Mouse (Mus musculus) cerebellum, adult 2 months (tissue): ENCODE measurements at regions not wholly inside any gene's neighbourhood (a gene's known extent, or its start where the extent isn't known, plus 50 kb on each side); places are given as distances from the start of the nearest gene placed in this dataset.

Experiments
- CTCF ChIP-seq: fragments of 200-500 bp; IDR thresholded peaks from 2 replicates; pipeline ENCODE4 v1.5.1; 2011; ENCODE audit warnings: low read depth, mild to moderate bottlenecking, control low read depth, low read length, moderate library complexity, borderline replicate concordance; ENCODE audit not compliant: insufficient read depth
- POLR2A ChIP-seq: fragments of 200-500 bp; IDR thresholded peaks from 2 replicates; pipeline ENCODE4 v1.6.1; 2011; ENCODE audit warnings: low read length, control low read depth, borderline replicate concordance; ENCODE audit not compliant: insufficient read depth

DNA sequence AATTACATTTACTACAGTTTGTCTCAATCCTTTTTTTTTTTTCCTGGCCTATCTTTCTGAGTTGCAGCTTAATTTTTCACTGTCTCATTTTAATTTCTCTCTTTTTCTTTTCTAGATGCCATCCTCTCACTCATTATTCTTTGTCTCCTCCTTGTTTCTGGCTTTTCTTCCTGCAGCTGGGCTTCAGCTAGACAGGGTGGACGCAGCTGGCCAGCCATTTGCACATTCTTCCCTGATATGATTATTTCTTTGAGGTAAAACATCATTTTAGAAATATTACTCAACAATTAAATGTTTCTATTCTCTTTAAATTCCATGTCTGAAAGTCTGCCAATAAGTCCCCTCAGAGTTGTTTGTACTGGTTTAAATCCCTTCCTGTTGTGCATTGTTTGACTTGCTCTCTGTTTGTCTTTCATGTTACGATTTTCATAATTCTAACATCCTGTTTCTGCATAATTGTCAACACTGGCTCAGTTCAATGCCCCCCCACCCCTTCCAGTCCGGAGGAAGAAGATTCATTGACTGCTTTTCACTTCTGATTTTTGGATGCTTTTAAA is 777.7 kb upstream of the Nr2f1 start:
- no peak for TF ChIP-seq CTCF
- no peak for TF ChIP-seq POLR2A
